Mouse (Mus musculus) spleen, postnatal 14 days (tissue): ENCODE measurements around the gene Lrp6.

Experiments
- DNase-seq, 2 experiments: peaks; one replicate each; pipeline ENCODE4 v3.0.0; 2021 to 2022; ENCODE audit warnings: low spot score in 2 of 2

Gene Lrp6

GRCm38 (mm10) chr6:134566818-134567485 is at the start of gene Lrp6:
Lrp6 (minus strand) TSS chr6:134566965.
- peak; percentile 51 to 73 for DNase-seq

DNA sequence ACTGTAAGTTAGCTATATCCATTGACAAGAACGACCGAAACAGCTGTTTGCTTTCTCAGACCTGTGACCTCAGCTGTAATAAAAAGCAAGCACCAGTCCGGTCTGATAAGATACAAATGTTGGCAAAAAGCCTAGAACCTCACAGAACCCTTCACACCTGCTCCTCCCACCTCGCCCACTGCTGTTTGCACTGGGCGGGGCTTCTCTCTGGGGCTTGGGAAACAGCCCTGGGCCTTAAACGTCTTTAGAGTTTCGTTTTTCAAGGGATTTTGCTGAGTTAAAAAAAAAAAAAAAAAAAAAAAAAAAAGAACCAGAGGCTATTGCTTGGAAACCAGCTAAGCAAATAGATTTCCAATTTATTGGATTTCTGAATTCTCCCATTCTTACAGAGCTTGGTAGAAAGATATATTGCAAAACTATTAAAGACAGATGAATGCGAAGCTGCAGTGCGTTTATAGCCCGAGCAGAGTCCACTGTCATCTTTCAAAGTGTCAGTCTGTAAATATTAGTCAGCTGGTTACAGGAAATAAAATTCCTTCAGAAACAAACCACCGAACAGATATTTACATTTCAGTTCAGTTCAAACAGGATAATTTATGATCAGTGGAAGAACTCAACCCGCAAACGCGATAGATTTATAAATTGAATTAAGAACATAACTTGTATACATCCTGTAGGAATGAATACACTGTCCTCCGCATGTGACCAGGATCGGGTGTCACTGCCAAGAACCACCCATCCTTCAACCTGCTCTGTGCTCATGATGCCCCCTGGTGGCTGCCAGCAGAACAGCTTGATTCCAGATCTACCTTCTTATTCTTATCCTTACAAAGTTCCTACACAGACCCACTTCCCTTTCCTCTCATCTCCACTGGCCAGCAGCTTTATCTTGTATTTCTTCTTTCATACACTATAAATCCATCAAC is 48.2 kb upstream of the Lrp6 start:
- DNase-seq: peak; percentile 60 to 74

DNA sequence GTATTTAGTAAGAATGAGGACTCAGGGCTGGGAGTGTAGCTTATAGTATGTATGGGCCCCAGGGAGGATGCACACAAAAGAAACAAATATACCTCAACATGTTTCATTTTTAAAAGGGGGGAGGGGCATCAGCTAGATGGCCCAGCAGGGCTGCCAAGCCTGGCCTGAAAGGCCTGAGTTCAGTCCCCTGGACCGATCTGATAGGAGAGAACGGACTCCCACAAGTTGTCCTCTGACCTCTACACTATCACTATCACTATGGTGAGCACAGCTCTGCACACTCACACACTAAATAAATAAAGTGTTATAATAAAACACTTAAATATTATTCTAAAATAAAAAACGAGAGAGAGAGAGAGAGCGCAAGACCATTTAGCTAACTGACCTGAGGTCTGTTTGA is 47.6 kb upstream of the Lrp6 start:
- no peak for DNase-seq

DNA sequence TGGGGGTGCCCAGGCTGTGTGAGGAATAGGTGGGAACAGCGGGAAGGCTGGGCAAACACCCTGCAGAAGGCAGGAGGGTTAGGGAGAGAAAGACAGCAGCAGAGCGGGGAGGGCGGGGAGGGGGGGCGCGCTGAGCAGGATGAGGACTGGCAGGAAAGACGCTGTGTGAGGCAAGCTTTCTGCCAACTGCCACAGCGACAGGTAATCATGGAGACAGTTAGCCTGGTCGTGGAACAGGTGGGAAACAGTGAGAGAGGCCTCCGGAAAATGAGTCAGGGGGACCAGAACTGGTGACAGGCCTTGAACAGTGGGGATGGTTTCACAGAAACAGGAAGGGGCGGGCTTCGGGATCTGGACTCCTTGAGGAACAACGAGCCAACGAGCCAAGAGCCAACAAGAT is 45.1 kb upstream of the Lrp6 start:
- no peak for DNase-seq

GRCm38 (mm10) chr6:134610380-134610779 is 43.6 kb upstream of the Lrp6 start:
- no peak for DNase-seq

DNA sequence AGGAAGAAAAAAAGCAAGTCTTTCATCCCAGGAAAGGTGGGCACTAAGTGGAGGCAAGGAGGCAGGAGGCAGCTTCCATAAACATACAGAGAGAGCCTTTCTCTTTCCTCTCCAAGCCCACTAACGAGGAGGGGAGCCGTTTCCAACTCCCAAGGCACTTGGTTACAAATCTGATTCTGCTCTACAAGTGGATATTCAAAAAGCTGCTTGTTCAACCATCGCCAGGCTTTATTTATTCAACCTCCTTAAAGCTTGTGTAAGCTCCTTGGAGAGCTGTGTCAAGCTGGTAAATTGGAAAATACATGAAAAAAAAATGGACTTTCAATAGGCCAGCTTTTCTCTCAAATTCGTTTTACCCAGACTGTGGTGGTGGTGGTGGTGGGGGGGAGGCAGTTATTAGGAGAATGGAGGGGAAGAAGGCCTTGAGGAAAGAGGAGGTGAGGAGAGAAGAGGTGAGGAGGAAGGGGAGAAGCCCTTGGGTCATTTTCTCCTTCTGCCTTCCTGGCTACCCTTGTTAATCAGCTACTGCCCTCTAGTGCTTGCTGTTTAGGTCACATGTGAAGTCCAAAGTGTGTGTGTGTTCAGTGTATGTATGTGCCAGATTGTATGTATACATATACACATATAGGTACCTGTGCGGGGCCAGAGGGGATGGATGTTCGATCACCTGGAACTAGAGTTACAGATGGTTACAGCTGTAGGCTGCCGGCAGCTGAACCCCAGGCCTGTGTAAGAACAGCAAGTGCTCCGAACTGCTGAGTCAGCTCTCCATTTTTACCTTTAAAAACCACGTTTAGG is 40.4 kb upstream of the Lrp6 start:
- DNase-seq: peak in 1 of 2 experiments; percentile 5

DNA sequence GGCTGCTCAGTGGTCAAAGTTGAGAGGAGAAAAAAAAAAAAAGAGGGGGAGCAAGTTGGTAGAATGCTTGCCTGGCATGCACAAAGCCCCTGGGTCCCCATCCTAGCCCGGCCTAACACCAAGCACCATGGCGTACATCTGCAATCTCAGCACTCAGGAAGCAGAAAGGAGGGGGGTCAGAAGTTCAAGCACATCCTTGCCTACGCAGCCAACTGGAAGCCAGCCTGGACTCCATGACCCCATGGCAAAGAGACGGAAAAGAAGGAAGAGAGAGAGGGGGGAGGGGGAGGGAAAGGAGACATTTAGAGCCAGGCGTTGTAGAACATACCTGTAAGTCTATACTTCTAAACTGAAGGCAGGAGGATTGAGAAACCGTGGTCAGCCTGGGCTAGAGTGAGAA is 39.8 kb upstream of the Lrp6 start:
- DNase-seq: no peak

DNA sequence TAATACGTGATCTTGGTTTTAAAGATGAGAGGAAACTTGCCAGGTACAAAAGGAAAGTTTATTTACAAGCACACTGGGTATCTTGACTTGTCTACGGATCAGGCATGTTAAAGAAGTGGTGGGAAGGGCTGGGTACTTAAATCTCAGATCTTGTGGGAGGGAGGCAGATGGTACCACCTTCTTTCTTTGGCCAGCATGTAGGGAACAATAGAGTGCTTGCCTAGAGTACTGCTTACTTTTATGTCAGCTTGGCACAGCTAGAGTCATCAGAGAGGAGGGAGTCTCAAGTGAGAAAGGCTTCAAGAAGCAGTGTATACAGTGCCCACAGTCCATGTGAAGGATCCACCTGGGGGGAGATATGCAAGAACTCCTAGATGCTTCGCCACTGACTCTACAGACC is 38.4 kb upstream of the Lrp6 start:
- DNase-seq: no peak

DNA sequence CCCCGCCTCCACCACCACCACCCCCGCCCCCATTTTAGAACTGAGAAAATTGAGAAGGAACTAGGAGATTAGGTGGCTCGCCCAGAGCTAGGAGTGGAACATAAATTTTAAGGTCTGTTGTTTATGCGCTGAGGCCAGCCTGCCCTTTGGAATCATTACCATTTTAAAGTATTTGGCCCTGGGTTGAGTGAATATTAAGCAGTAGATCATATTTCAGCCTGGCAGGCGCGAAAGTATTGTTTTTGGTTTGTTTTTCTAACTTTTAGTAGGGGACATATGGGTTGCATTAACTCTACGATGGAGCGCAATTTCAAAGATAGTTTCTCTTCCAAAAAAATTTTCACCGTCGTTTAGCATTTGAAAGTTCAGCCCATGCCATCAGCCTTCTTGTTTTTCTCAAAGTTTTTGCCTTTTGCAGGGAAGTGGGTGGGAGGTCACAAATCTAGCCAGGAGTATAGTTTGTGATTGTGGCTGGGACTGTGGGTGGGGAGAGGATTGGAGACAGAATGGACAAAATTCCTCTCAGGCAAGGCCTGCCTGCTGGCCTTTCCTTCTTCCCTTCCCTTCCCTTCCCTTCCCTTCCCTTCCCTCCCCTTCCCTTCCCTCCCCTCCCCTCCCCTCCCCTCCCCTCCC is 35.7 kb upstream of the Lrp6 start:
- DNase-seq: no peak

DNA sequence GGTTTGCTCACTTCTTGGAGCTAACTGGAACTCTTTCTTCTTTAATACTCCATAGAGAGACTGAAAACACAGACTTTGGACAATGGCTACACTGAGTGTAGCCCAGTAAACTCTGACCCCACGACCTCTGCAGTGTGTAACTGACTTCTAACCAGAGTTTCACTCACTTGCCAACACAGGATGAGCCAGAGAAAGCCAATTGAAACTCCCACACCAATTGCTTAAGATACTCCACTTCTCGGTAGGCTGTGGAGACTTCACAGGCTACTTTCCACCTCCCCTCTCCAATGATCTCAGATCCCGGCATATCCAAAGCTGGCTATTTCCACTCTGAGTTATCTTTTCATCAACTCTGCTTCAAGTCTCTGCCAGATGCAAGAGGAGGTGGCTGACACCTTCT is 35.0 kb upstream of the Lrp6 start:
- no peak for DNase-seq

- no peak for DNase-seq
Observed at GRCm38 (mm10) chr6:134601130-134601529, 34.4 kb upstream of the Lrp6 start.

DNA sequence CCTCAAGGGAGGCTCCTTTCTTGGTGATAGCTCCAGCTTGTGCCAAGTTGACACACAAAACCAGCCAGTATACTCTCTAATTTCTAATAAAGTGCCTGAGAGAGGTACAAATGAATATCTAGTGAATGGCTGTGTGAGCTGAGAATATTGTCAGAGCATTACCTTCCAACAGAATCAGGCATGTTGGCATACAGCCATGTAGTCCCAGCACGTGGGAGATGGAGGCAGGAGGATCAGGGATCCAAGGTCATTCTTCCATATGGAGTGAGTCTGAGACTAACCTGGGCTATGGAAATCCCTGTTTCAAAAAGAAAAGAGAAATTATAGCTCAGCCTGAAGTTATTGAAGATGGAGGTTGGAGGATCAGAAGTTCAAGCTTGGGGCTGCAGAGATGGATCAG is 32.5 kb upstream of the Lrp6 start:
- DNase-seq: no peak

GRCm38 (mm10) chr6:134597651-134598229 is 31.0 kb upstream of the Lrp6 start:
- no peak for DNase-seq

DNA sequence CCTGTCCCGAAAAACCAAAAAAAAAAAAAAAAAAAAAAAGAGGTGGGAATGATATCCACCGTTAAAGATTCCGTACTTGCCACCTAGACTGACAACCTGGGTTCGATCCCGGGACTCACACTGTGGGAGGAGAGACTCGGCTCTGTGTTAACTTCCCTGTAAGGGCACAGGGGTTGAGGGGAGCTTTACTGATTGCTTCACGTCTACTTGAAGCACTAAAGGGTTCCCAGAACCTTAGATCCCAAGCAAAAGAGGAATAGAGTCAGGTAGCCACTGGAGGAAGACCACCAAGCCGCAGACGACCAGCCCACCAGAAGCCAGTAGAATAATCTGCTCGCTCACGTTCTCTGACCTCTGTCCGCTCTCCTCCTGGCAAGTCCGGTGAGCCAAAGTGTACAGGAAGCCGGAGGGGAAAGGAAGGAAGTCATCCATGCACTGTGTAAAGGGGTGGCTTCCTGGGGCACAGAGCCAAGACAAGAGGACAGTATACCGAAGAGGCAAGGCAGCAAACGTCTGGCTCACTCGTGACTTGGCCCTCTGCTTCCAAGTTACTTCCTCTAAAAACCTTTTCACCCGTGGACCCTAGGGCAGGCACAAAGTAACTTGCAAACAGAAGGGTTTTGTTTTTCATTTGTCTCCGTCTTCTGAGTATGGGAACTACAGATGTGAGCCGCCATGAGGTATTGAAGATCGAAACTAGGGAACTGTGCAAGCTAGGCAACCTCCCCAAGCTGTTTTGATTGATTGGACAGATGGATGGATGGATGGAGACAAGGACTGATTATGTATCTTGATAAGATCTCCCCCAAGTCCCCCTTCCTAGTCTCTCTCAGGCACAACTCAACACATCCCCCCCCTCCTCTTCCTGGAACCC is 28.0 kb upstream of the Lrp6 start:
- no peak for DNase-seq

GRCm38 (mm10) chr6:134591614-134592013 is 24.8 kb upstream of the Lrp6 start:
- no peak for DNase-seq

DNA sequence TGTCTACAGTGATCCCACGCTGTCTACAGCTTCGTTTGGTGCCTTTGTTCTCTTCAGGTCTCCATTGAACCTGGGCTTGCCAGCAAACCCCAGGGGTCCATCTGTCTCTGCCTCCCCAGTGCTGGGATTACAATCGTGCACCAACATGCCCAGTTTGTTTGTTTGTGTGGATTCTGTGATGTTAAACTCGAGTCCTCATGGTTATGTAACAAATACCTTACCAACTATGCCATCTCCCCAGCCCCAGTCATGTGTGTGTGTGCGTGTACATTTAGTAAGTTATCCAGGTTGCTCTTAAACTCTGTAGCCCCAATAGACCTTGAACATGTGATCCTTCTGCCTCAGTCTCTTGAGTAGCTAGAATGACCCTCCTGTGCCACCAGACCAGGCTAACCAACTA is 19.5 kb upstream of the Lrp6 start:
- DNase-seq: no peak

DNA sequence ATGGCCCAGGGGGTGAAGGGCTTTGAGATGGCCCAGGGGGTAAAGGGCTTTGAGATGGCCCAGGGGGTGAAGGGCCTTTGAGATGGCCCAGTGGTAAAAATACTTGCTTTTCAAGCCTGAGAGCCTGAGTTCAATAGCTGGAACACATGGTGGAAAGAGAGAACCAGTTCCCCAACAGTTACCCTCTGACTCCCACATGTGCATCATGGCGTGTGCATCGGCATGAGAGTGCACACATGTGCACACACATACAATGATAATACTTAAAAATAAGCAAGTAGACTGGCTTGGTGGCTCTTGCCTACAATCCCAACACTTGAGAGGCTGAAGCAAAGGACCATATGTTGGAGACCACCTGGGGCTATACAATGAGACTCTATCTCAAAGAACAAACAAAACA is 17.9 kb upstream of the Lrp6 start:
- DNase-seq: no peak

- DNase-seq: no peak
Observed at GRCm38 (mm10) chr6:134582110-134582509, 15.3 kb upstream of the Lrp6 start.

DNA sequence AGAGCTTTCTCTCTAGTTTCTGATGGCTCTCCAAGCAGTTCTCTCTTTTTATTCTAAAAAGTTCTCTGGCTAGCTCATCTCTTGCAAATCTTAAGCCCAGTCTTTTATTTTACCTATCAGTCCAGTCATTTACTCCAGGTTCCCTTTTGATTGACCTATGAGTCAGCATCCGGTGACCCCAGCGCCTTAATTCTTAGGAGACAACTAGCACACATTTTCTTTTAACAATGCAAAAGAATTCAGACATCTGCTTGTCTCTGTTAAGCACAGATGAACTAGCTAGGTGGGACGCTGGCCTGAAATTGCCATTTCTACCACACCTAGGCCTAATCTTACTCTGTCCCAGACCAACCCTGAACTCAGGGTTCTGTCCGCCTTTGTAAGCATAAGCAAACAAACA is 12.7 kb upstream of the Lrp6 start:
- DNase-seq: no peak

GRCm38 (mm10) chr6:134578039-134578438 is 11.3 kb upstream of the Lrp6 start:
- DNase-seq: no peak
